Mouse (Mus musculus) macrophage (primary cell): ENCODE measurements around the gene Foxn1. TPM values are rescaled to one million over a fixed set of nuclear protein-coding genes. Genes with fewer than 3 reads are reported as not detected.
A peak's percentile ranks its signal among the peaks of the same experiment; 100 is the strongest.

Source experiments
- H3K27ac ChIP-seq: fragments of 350-480 bp; formaldehyde crosslinking; 2 replicates; pipeline ENCODE4 v1.9.0; 2021
- H3K36me3 ChIP-seq: fragments of 350-480 bp; formaldehyde crosslinking; 2 replicates; pipeline ENCODE4 v1.9.0; 2021; ENCODE audit errors: inconsistent target
- H3K4me3 ChIP-seq: fragments of 350-480 bp; formaldehyde crosslinking; 2 replicates; pipeline ENCODE4 v1.9.0; 2021; ENCODE audit errors: inconsistent target
- H3K79me2 ChIP-seq: fragments of 350-480 bp; formaldehyde crosslinking; 2 replicates; pipeline ENCODE4 v1.9.0; 2021; ENCODE audit errors: inconsistent target
- WGBS: methylation state at CpG from one replicate; pipeline ENCODE4 v1.1.7; 2026; ENCODE audit warnings: inconsistent platforms; ENCODE audit not compliant: missing documents; 5-methylcytosine and 5-hydroxymethylcytosine counted together
- polyA plus RNA-seq: library from polyadenylated mRNA; stranded (reverse); fragments of 250-400 nt; gene quantifications from 3 replicates; pipeline ENCODE4 v1.2.4, GENCODE M21; 2018; ENCODE audit warnings: inconsistent platforms

The Foxn1 gene
- polyA plus RNA-seq, 1 experiment from 2014 or later, result not detected

DNA sequence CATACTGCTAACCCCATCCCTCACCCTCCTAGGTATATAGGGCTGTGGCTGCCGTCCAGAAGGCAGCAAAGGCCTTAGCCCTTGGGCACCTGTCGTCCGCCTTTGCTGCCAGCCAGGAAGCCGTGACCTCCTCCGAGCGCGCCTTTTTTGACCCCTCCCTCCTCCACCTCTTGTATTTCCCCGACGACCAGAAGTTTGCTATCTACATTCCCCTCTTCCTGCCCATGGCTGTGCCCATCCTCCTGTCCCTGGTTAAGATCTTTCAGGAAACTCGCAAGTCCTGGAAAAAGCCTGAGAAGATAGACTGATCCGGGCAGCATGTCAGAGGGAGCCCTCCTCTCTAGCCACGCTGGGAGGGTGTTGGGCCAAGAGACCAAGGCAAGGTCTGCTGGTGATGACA, 44.7 kb downstream of the Foxn1 start:
- Histone ChIP-seq H3K4me3 (no peak overlapping the region), H3K27ac (no peak overlapping the region), H3K36me3 (peaks cover 40% of the 10 kb centered on the region; the same call in 1 of the 2 replicates), H3K79me2 (peaks cover 5% of the 10 kb centered on the region)
- WGBS, result 95% methylated on average over 11 of the region's 12 CpGs

DNA sequence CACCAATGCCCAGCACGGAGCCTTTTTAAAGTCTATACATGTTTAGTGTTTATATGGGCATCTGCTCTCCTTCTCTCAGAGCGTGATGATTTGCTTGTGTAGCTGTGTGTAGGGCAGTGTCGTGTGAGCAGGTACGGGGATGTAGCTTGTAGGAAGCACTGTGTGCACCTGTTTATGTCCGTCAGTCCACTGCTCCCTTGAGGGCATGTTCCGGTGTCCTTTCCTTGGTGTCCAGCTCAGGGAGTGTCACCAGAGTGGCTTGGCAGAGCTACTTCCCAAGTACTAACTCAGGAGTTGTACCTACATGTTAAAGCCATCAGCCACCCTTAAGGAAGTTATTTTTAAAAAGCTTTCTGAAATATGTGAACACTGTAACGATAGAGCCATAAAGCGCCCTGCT, 49.3 kb downstream of the Foxn1 start:
- Histone ChIP-seq H3K79me2 (no peaks in the 10 kb centered on the region), H3K27ac (no peak overlapping the region), H3K4me3 (no peak overlapping the region), H3K36me3 (peaks cover 80% of the 10 kb centered on the region; the same call in 1 of the 2 replicates)
- WGBS, result 96% methylated on average over 8 of the region's 8 CpGs

DNA sequence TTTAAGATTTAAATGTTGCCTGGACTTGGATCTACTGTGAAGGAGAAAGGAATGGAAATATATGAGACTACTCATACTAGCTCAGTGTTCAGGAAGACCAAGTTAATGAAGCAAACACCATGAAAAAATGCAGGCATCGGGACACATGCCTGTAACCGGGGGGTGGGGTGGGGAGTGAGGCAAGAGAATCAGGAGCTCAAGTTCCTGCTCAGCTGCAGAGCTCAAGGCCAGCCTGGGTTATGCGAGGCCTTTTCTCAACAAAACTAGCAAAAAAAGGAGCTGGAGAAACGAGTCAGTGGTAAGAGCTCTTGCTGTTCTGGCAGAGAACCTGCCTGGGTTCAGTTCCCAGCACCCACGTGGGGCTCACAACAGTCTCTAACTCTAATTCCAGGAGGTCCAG, 52.4 kb downstream of the Foxn1 start:
- no peak overlapping the region for H3K4me3 ChIP-seq
- peaks cover 59% of the 10 kb centered on the region; the same call in 1 of the 2 replicates for H3K36me3 ChIP-seq
- H3K79me2 ChIP-seq, result peaks cover 8% of the 10 kb centered on the region; the same call in 1 of the 2 replicates
- WGBS, result 87% methylated on average over 5 of the region's 5 CpGs
- no peak overlapping the region for H3K27ac ChIP-seq

DNA sequence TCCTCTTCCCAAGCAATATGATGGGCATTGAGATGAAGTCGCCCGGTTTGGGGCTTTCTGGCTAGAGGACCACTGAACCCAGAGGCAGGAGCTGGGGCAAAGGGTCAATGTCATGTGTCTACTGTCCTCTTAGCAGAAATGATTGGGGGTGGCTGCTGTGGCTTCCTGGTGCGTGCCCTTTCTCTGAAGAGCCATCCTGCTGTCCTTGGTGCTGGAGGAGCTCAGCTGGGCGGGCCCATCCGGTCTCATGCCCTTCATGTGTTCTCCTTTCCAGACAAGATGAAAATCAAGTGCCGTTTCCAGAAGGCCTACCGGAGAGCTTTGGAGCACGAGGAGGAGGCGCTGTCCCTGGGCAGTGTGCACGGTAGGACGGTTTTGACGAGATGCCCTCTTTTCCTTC, 53.7 kb downstream of the Foxn1 start:
- H3K4me3 ChIP-seq, result no peak overlapping the region
- no peak overlapping the region for H3K27ac ChIP-seq
- WGBS, result 96% methylated on average over 12 of the region's 12 CpGs
- peaks cover 11% of the 10 kb centered on the region; the same call in 1 of the 2 replicates for H3K79me2 ChIP-seq
- peaks cover 50% of the 10 kb centered on the region; the same call in 1 of the 2 replicates for H3K36me3 ChIP-seq

DNA sequence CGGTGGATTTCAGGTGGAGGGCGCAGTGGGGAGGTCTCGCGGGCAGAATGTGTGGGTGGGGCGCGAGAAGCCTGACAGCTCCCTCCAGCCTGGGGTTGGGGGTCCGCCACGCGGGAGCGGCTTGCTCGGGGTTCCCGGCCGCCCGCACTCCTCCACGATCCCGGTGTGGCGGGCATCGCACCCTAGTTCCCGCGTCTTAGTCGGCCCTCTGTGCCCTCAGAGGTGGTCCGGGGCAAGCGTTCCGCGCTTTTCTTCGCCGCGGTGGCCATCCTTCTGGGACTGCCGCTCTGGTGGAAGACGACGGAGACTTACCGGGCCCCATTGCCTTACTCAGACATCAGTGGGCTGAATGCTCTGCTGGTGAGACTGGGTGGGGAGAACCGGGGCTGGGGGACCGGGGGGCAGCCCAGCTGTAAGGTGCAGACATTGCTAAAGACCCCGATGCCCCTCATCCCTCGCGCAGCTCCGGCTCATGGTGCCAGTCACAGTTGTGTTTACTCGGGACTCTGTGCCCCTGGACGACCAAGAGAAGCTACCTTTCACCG, 57.8 kb downstream of the Foxn1 start:
- Histone ChIP-seq H3K27ac (no peak overlapping the region), H3K4me3 (peak overlapping the region; percentile 68), H3K79me2 (peaks cover 11% of the 10 kb centered on the region; the same call in 1 of the 2 replicates), H3K36me3 (peaks cover 13% of the 10 kb centered on the region; the same call in 1 of the 2 replicates)
- under 1% methylated on average over 41 of the region's 41 CpGs for WGBS

DNA sequence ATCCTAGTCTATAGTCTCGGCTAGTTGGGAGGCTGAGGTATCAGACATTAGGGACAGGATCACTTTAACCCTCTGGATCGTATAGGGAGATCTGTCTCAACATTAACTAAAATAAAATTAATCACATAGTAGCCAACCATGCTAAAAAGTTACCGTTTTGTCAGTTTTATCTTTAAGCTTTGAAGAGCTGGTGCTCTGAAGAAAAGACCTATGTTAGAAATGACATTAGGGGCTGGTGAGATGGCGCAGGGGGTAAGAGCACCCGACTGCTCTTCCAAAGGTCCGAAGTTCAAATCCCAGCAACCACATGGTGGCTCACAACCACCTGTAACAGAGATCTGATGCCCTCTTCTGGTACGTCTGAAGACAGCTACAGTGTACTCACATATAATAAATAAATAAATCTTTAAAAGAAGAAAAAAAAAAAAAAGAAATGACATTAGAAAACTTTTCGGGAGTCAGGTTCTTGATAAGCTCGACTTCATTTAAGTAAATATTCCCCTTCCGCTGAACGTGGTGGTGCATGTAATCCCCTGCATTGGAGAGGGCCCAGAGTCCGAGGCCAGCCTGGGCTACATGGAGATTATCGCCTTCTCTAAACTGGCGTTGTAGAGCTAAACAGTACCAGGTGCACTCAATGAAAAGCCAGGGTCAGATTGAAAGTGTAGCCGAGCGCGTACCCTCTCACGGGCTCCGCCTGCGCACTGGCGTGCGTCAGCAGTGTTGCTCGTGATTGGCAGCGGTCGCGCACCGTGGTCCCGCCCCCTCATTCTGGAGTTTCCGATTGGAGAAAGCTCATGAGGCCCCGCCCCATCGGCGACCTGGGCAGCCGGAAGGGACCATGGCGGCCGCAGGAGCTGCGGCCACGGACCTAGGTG, 58.5 kb downstream of the Foxn1 start, which contains the start of gene Pigs:
TSS of gene Pigs (plus strand) at position 782 of the 878 bp plus-strand sequence.
- H3K27ac ChIP-seq, result peak within 1 kb of the TSS; percentile 28; the same call in 1 of the 2 replicates
- peak within 1 kb of the TSS; percentile 68 for H3K4me3 ChIP-seq
- peaks cover 11% of the 10 kb centered on the region; the same call in 1 of the 2 replicates for H3K79me2 ChIP-seq
- peaks cover 7% of the 10 kb centered on the region; the same call in 1 of the 2 replicates for H3K36me3 ChIP-seq
- WGBS, result 11% methylated on average over 36 of the region's 37 CpGs

GRCm38 (mm10) chr11:78327215-78327614, 59.1 kb downstream of the Foxn1 start:
- 89% methylated on average over 4 of the region's 4 CpGs for WGBS
- H3K36me3 ChIP-seq, result 0 out of 2 replicates have a peak, but pooled peaks cover under 1% of the 10 kb centered on the region
- H3K79me2 ChIP-seq, result peaks cover 11% of the 10 kb centered on the region; the same call in 1 of the 2 replicates
- H3K4me3 ChIP-seq, result no peak overlapping the region
- no peak overlapping the region for H3K27ac ChIP-seq

DNA sequence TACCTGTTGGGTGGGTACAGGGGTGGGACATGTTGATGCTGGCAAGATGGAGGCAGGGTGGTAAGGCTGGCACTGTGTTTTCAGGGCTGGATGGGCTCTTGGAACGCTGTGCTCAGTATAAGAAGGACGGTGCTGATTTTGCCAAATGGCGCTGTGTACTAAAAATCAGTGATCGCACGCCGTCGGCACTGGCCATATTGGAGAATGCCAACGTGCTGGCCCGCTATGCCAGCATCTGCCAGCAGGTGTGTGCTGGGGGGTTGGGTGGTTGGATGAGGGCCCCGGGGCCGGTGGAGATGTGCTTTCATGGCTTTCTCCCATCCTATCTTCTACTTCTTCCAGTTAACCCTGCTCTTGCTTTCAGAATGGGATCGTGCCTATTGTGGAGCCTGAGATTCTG, 61.4 kb downstream of the Foxn1 start:
- WGBS, result 96% methylated on average over 12 of the region's 12 CpGs
- no peak overlapping the region for H3K4me3 ChIP-seq
- peaks cover 11% of the 10 kb centered on the region; the same call in 1 of the 2 replicates for H3K79me2 ChIP-seq
- H3K27ac ChIP-seq, result no peak overlapping the region
- no peaks in the 10 kb centered on the region for H3K36me3 ChIP-seq

DNA sequence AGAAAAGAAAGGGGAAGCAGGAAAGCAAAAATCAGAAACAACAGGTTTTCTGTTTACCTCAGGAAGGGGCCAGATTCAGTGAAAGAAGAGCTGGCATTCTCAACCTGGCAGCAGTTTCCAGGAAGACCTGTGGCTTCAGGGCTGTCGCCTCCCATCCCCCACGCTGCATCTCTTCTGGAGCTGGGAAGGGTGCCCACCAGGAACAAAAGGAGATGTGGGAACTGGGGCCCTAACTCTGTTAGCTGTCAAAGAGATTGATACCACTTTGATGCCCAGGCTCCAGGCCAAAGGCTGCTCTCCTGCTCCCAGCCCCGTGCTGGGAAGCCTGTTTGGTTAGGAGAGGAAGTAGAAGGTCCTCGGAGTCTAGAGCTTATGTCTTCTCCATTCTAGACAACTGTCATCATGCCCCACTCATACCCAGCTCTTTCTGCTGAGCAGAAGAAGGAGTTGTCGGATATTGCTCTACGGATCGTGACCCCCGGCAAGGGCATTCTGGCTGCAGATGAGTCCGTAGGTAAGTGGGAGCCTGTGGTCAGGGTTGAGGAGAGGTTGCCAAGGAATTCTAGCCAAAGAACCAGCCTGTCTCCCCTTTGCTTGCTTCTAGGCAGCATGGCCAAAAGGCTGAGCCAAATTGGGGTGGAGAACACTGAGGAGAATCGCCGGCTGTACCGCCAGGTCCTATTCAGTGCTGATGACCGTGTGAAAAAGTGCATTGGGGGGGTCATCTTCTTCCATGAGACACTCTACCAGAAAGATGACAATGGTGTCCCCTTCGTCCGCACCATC, 62.2 kb downstream of the Foxn1 start:
- Histone ChIP-seq H3K27ac (no peak overlapping the region), H3K36me3 (no peaks in the 10 kb centered on the region), H3K79me2 (peaks cover 5% of the 10 kb centered on the region; the same call in 1 of the 2 replicates), H3K4me3 (no peak overlapping the region)
- 83% methylated on average over 13 of the region's 15 CpGs for WGBS

DNA sequence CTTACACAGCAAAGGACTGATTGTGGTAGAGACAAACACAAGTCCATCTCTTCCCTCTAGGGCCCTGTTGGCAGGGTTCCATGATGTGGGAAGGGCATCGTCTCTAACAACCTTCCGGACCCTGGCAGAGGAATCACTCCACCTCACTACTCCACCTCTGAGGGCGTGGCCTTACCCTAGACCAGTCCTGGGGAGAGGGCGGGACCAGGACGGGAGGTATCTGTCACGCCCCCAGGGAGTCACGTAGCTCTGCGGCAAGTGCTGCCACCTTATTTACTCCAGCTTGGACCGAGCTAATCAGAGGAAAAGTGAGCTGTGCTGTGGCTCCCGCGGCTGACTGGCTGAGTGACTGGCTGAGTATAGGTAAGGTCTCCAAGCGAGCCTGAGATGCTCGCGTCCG, 63.5 kb downstream of the Foxn1 start, which contains the start of gene Aldoc:
TSS of gene Aldoc (plus strand) at position 109 of the 400 bp plus-strand sequence.
- peak within 1 kb of the TSS; percentile 43 for H3K27ac ChIP-seq
- H3K36me3 ChIP-seq, result no peaks in the 10 kb centered on the region
- 6% methylated on average over 15 of the region's 15 CpGs for WGBS
- no peaks in the 10 kb centered on the region for H3K79me2 ChIP-seq
- peak within 1 kb of the TSS; percentile 30 for H3K4me3 ChIP-seq

- Histone ChIP-seq H3K36me3 (no peaks in the 10 kb centered on the region), H3K79me2 (no peaks in the 10 kb centered on the region), H3K27ac (peak overlapping the region; percentile 43), H3K4me3 (peak overlapping the region; percentile 30; the same call in 1 of the 2 replicates)
- WGBS, result 77% methylated on average over 2 of the region's 2 CpGs
Observed at GRCm38 (mm10) chr11:78322076-78322831, 64.1 kb downstream of the Foxn1 start.

DNA sequence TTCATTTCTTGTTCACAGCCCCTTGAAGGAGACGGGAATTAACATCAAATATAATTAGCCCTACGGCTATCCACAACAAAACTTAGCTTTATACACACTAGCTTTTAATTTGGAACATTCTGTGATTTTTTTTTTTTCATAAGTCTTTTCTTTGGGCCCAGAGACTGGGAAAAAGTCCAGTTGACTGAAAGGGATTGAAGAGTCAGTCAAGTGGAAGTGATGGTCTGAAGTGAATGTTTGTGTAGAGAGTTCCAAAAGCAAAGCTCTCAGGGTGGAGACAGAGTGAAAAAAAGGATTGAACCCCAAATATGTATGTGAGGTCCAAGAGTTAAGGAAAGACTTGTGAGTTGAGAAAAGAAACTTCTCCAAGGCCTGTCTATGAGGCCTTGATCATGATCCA, 67.9 kb downstream of the Foxn1 start:
- H3K36me3 ChIP-seq, result no peaks in the 10 kb centered on the region
- H3K4me3 ChIP-seq, result no peak overlapping the region
- H3K27ac ChIP-seq, result no peak overlapping the region
- H3K79me2 ChIP-seq, result no peaks in the 10 kb centered on the region
- WGBS, result 71% methylated on average over 1 of the region's 2 CpGs

GRCm38 (mm10) chr11:78313662-78314061, 72.7 kb downstream of the Foxn1 start:
- Histone ChIP-seq H3K27ac (no peak overlapping the region), H3K4me3 (no peak overlapping the region), H3K36me3 (no peaks in the 10 kb centered on the region), H3K79me2 (no peaks in the 10 kb centered on the region)
- WGBS, result 95% methylated on average over 2 of the region's 2 CpGs
